ENCODE assay signal across 21 mouse cellular contexts in genomic region chr4:43116249-43116648, GRCm38 (mm10). TPM values are rescaled to one million over a fixed set of nuclear protein-coding genes. Genes with fewer than 3 reads are reported as not detected.
DNase-seq lines count a peak whose midpoint lies in the region; ATAC-seq and TF ChIP-seq lines count a peak whose summit lies in the region.
"Had no signal": no experiment of that assay in that cellular context is flagged by ENCODE, and none has a peak within 500 bp of the region (broad histone marks: within the 10 kb centered on the region; RNA-seq: fewer than 3 reads in every experiment).

No protein-coding gene starts in this region.

- peaks cover 4% of the 10 kb centered on the region; the same call in 1 of the 2 replicates for H3K27me3 ChIP-seq in G1E (ENCODE audit: insufficient read depth, low read length)
- no peaks in the 10 kb centered on the region for H3K27me3 ChIP-seq in midbrain, embryonic 13.5 days
- H3K27me3 ChIP-seq: embryonic facial prominence, embryonic 12.5 days; forebrain, embryonic 13.5 days; forebrain, embryonic 15.5 days; Patski had no signal

- no peak for TF ChIP-seq CTCF in G1E (IDR thresholded peaks at IDR 0.05; ENCODE audit: low read depth, low read length)

- no peaks in the 10 kb centered on the region for H3K36me3 ChIP-seq in G1E (replicated peaks)
- no peaks in the 10 kb centered on the region for H3K36me3 ChIP-seq in midbrain, embryonic 13.5 days
- H3K36me3 ChIP-seq: embryonic facial prominence, embryonic 10.5 days; embryonic facial prominence, embryonic 12.5 days; forebrain, embryonic 15.5 days had no signal

- DNase-seq in A20 (ENCODE audit: low read depth, low spot score), result peak; percentile 23
- no peak for DNase-seq in G1E (ENCODE audit: low spot score)
- DNase-seq in induced T-regulatory cell, adult 2 months (ENCODE audit: low read depth), result peak; percentile 19
- no peak for DNase-seq in frontal cortex, postnatal 14 days (ENCODE audit: low spot score in 2 of 2)
- no peak for DNase-seq in kidney, adult 9 months
- DNase-seq: adrenal gland, adult 8-10 months; adrenal gland, postnatal 14 days; adrenal gland, postnatal 36 days; cerebellum, adult 11-12 months; cerebellum, adult 2 months; cerebellum, adult 9-10 months; cerebellum, postnatal 10 days; cerebellum, postnatal 25 days; forebrain, postnatal 0 days had no signal

- no peaks in the 10 kb centered on the region for H3K9me3 ChIP-seq in G1E (replicated peaks)
- no peaks in the 10 kb centered on the region for H3K9me3 ChIP-seq in midbrain, embryonic 13.5 days
- H3K9me3 ChIP-seq: embryonic facial prominence, embryonic 10.5 days; embryonic facial prominence, embryonic 12.5 days; forebrain, embryonic 13.5 days; forebrain, embryonic 15.5 days had no signal

- H3K9ac ChIP-seq in midbrain, embryonic 13.5 days (replicated peaks), result no peak overlapping the region
- H3K9ac ChIP-seq: embryonic facial prominence, embryonic 12.5 days; forebrain, embryonic 13.5 days; forebrain, embryonic 15.5 days; forebrain, postnatal 0 days had no signal

- H3K4me2 ChIP-seq in midbrain, embryonic 13.5 days (replicated peaks), result no peak overlapping the region
- H3K4me2 ChIP-seq: embryonic facial prominence, embryonic 12.5 days; forebrain, embryonic 13.5 days; forebrain, embryonic 15.5 days had no signal

- no peak overlapping the region for H3K27ac ChIP-seq in midbrain, embryonic 13.5 days
- H3K27ac ChIP-seq: embryonic facial prominence, embryonic 10.5 days; embryonic facial prominence, embryonic 12.5 days; forebrain, embryonic 13.5 days; forebrain, embryonic 15.5 days had no signal

- peak; percentile 47; the same call in 1 of the 2 replicates for ATAC-seq in G1E (ENCODE audit: extremely low read depth, insufficient number of reproducible peaks, low FRiP score, poor library complexity, severe bottlenecking)
- ATAC-seq in midbrain, embryonic 13.5 days, result no peak
- ATAC-seq: activated CD4-positive, CD25-positive, alpha-beta regulatory T cell, adult 4 months; forebrain, embryonic 13.5 days; forebrain, embryonic 15.5 days; forebrain, postnatal 0 days; Patski had no signal

- 83% methylated on average over 2 of the region's 2 CpGs for WGBS in midbrain, embryonic 13.5 days

- H3K4me3 ChIP-seq in G1E (ENCODE audit: low read depth, low read length), result no peak overlapping the region
- H3K4me3 ChIP-seq in midbrain, embryonic 13.5 days (replicated peaks), result no peak overlapping the region
- H3K4me3 ChIP-seq: embryonic facial prominence, embryonic 10.5 days; embryonic facial prominence, embryonic 12.5 days; forebrain, embryonic 13.5 days; forebrain, embryonic 15.5 days had no signal

- H3K4me1 ChIP-seq in G1E (ENCODE audit: insufficient read depth, low read depth, low read length), result peaks cover 38% of the 10 kb centered on the region
- no peaks in the 10 kb centered on the region for H3K4me1 ChIP-seq in midbrain, embryonic 13.5 days (replicated peaks)
- H3K4me1 ChIP-seq: embryonic facial prominence, embryonic 10.5 days; embryonic facial prominence, embryonic 12.5 days; forebrain, embryonic 13.5 days; forebrain, embryonic 15.5 days had no signal

RNA-seq across cellular contexts. Expression of gene Unc13b, which starts 57.5 kb away (rescaled TPM):
- total RNA-seq in G1E (2014; fragmentation: Nextera tagmentation) (0.63 and 3.9 TPM in 2 replicates), G1E (2017) (4.0 and 5.5 TPM in 2 replicates)
- 0.36 and 0.56 TPM in 2 replicates for polyA plus RNA-seq in G1E (2012)
- polyA plus RNA-seq in midbrain, embryonic 13.5 days (2015; fragmentation: Nextera tagmentation; extraction: Ambion mirVana), result 20.0 and 20.2 TPM in 2 replicates

Comparison
In these comparisons a context has a peak if more than half of its experiments do, and no peak if none do; other contexts are left out.
1. DNase-seq: peak in A20 (single experiment) and induced T-regulatory cell, adult 2 months (single experiment); none in G1E (single experiment), frontal cortex, postnatal 14 days (0 of 2) and kidney, adult 9 months (single experiment).
2. RNA of gene Unc13b, which starts 57.5 kb away (polyA plus RNA-seq): 20.0 to 20.2 TPM in midbrain, embryonic 13.5 days; 0.36 to 0.56 TPM in G1E; every median in the first group is over 10 times any median in the second.